Mouse (Mus musculus) heart, adult 18-20 months (tissue): ENCODE measurements around the gene Sult2b1. TPM values are rescaled to one million over a fixed set of nuclear protein-coding genes. Genes with fewer than 3 reads are reported as not detected.

ENCODE experiments used
- DNase-seq, 2 experiments: peaks; one replicate each; pipeline ENCODE4 v3.0.0; 2021 to 2022; ENCODE audit warnings: mixed read lengths in 1 of 2
- total RNA-seq, 2 experiments: library from RNA; stranded (reverse); gene quantifications; 2 replicates each; pipeline ENCODE4 v1.2.3; 2021

Sult2b1 gene
- total RNA-seq, 2 experiments from 2014 or later: not detected

DNA sequence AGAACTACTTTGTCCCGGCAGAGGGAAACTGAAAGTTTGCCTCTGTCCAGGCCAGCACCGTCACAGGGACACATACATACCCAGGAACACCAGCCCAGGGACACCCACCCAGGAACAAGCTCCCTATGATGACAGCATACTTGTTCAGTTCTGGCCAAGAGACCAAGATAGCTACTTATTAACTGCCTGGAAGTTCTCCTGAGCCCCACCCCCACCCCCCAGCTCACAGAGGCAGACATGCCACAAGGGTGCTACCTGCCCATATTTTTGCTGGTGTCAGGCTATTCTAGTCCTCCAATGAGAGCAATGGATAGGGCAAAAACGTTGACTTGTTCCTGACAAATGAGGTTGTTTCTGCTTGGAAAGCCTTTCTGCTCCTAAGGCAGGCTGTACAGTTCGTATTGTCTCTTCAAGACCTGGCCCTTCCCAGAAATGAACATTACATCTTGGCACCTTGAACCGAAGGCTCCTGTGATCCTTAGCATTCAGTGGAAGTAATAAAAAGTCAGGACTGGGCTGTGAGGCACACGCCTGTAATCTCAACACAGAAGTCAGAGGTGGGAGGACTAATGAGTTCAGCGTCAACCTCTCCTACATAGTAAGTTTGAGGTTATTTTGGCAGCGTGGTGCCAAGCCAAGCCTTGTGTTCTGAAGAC, 13.9 kb downstream of the Sult2b1 start:
- no peak for DNase-seq

DNA sequence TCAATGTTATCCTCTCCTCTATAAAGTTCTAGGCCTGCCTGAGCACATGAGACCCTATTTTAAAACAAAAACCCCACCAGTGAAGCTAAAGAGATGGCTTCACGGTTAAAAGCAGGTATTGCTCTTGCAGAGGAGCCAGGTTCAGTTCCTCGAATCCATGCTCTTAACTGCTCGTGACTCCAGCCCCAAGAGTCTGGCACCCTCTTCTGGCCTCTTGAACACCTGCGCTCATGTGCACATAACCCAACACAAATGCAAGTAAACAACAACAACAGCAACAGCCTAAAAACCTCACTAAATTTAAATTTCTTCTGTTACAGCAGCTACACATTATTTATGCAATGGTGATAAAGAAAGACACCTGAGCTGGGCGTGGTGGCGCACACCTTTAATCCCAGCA, 17.0 kb downstream of the Sult2b1 start:
- no peak for DNase-seq

DNA sequence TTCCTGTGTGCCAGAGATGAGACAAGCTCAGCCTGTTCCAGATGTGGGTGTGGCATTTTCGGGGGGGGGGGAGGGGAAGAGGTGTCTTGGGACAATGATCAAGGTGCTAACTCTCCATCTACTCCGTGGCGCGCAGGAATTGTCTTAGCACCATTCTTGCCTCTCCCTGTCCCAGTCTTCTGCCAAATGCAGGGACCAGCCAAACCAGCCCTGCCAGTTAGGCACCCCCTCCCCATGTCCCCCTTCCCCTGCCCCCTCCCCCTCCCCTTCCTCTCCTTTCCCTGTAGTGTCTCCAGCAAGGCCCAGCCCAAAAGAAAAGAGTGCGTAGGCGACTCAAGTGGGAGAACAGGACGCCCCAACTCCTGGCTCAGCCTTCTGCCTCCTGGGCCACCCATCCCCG, 17.7 kb downstream of the Sult2b1 start:
- DNase-seq: no peak

DNA sequence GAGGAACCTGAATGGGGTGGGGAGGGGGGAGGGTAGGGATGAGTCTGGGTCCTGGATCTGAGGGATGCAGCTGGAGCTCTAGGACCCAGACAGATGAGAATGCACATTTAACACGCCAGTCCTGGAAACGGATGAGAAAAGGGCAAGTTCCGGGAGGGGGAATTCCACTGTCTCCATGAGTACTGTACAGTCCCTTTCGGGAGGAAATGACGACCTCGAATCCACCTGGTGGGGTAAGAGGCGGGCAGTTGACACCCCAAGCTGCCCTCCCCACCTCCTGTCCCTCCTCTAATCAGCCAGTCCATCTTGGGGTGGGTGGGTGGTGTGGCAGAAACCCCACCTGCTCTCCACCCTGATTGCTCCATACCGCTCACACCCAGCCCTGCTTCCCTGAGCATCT, 18.5 kb downstream of the Sult2b1 start:
- no peak for DNase-seq

DNA sequence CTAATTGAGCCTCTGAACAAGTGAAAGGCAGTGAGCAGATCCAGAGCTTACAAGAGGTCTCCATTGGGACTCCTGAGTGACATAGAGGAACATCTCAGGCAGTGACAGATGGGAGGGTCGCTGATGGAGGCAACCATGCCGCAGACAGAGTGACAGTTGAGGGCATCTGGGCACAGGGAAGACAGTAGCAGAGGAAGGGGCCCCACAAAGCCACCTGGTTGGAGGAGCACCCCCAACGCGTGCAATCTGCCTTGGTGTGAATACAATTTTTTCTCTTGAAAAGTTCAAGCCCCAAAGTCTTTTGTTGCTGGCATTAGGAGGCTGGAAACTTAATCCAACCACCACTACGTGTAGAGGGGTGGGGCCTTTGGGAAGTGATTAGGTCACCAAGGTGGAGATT, 24.3 kb downstream of the Sult2b1 start:
- DNase-seq: no peak

DNA sequence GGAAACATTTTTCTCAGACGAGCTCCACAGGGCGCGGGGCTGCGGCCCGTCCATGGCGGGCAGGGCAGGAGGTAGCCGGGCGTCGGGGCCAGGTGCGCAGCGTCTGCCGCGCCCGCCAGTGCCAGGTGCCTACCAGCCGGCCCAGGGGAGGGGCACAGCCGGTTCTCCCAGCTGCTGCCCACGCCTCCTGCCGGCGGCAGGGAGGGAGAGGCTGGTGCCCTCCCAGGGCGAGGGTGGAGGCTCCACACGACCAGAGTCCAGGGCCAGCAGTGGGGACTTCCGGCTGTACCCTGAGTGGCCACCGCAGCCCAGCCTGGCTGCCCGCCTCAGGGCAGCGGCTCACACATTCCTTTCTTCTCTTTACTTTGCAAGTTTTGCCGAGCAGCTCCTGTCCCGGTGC, 25.1 kb downstream of the Sult2b1 start:
- no peak for DNase-seq

DNA sequence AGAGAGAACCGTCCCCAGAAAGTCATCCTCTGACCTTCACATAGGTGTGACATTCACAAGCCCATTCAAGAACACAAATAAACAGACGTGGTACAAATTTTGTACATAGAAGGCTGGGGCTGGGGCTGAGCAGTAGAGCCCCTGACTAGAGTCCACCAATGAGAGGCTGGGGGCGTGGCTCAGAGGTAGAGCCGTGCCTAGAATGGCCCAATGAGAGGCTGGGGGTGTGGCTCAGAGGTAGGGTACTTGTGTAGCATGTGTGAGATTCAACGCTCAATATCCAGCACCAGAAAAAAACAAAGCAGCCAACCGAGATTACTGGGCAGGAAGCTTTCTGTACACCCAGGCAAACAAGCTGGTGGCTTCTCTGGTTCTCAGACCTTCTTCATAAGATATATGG, 28.8 kb downstream of the Sult2b1 start:
- no peak for DNase-seq

DNA sequence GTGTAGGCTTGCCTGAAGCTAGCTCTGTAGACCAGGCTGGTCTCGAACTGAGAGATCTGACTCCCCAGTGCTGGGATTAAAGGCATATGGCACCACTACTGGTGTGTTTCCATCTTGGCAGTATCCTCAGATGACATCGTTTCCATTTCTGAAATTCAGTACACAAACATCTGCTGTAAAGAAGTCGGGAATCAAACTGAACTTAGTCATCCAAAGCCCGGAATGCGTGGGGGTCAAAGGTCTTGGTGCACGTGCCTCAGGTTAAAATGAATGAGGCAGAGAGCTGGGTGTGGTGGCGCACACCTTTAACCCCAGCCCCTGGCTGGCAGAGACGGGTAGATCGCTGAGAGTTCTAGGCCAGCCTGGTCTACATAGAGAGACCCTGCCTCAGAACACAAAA, 34.3 kb downstream of the Sult2b1 start:
- DNase-seq: no peak

DNA sequence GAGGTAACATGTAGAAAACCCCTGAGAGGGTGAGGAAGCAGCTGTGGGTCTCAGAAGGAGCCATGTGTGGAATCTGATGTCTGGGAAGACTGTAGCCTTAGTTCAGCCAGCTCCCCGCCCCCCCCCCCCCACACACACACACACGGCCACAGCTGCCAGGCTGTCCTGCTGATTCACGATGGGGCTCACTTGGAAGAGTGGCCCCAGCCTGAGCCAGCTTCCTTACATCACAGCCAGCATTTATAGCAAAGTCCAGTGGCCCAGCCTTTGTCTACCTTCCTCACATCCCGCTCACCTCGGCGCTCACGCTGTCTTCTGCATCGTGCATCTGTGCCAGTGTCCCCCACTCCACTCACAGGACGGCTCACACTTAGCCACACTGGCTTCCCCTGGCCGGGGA, 35.1 kb downstream of the Sult2b1 start:
- no peak for DNase-seq

DNA sequence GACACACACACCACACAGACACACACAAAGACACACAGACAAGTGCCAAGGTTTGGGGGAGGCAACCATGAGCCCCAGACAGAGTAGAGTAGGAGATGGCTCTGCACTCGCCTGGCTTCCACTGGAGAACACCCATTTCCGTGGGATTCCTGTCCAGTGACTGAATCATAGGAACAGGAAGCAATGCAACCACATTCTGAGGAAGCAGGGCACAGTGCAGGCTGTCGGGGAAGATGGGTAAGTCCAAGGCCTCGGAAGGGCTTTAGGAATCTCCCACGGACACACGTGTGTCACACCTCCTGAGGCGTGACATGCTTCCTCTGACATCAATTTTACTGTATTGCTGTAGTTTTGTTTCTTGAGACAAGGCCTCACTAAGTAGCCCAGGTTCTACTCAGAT, 36.4 kb downstream of the Sult2b1 start:
- DNase-seq: no peak

DNA sequence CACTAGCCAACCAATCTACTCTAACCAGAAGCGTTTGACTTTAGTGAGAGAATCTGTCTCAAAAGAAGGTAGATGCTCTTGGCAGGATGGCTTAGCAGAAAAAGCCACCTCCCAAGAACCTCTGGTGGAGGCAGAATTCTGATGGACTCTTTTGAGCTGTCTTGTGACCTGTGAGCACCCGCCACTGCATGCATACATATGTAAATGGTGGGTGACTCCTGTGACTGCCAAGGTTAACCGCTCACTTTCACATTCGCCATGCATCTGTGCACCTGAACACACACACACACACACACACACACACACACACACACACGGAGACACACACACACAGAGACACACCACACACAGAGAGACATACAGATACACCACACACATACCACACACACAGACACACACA, 37.0 kb downstream of the Sult2b1 start:
- DNase-seq: no peak

DNA sequence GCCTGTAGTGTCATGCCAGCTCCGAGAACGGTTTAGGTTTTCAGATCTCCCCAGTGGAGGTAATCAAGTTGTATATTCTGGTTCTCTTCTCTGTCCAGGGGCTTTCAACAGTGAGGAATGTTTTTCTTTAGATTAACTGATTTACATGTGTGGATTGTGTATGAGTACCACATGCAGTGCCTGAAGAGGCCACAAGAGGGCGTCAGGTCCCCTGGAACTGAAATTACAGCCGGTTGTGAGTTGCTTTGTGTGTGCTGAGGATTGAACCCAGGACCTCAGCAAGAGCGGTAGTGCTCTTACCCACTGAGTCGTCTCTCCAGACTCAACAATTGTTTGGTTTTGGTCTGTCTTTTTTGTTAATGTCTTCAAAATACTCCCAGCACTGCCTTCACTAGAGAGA, 38.0 kb downstream of the Sult2b1 start:
- DNase-seq: no peak

DNA sequence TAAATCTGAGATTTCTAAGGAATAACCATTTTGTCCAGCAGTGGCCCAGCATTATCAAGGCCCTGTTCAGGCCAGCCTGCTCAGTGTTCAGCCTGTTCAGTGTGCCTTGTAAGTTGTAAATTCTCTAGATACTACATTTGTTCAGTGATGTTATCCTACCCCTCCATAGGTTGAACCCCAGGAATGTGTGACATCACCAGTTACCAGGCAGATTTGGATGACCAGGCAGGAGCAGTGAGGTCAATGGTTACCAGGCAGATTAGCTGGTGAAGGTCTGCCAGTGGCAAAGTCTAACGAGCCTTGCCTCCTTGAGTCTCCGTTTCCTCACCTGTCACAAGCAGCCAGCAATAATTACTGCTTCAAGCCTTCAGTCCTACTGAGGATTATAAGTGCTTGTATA, 40.1 kb downstream of the Sult2b1 start:
- DNase-seq: peak; percentile 53 to 58

DNA sequence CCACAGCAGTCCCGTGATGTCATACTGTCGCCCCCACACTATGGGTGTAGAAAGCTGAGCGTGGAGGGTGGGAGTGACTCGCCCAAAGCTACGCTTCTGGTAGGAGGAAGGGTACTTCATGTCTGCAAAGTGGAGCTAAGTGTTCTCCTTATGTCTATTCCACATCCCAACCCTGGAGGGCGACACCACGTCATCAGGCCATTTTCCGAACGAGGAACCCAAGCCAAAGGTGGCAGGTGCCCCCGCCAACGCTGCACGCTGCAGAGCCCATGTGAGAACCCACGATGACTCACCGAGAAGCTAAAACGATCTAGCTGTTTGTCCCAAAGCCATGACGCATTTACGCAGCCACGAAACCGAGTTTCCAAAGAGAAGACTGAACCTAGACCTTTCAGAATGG, 42.1 kb downstream of the Sult2b1 start:
- DNase-seq: no peak

DNA sequence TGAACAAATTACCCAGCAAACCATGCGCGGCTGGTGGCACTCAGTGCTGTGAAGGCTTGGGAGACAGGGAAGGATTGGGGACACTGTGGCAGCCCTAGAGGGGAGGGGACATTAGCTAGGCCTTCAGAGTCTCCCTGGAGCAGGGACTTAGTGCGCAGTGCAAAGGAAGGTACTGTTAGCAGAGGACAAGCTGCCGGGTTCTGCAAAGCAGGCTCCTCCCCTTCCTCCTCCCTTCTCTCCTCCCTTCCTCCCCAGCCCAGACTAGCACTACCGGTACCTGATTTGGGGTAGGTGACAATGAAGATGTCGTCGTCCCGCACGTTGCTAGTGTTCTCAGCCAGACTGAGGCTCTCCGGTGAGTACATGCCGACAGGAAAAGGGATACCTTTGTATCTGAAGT, 42.7 kb downstream of the Sult2b1 start:
- no peak for DNase-seq

DNA sequence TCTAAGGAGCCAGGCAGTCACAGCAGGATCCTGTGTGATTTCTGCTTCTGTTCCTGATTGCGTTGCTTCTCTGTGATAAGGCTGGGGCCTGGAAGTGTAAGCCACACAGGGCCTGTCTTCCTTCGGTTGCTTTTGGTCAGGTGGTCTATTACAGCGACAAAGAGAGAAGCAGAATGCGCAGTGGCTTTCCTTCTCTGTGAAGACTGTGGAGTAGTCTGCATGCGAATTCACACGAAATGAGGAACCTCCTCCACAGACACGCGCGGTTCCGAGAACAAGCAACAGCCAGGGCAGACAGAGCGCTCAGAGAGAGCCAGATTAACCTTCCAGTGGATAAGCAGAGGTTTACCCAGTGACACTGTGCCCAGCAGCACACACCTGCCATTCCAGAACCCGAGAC, 43.2 kb downstream of the Sult2b1 start:
- DNase-seq: no peak

DNA sequence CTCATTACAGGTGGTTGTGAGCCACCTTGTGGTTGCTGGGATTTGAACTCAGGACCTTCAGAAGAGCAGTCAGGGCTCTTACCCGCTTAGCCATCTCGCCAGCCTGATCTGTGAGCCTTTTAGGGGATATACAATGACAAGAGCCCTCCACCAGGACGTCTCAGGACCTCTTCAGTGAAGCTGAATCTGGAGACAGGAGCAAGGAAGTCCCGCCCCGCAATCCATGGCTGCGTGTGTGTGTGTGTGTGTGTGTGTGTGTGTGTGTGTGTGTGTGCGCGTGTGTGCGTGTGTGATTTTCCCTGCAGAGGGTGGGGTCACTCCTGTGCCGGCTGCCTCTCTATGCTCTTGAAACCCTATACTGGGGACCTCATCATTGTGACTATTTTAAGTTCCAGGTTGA, 44.6 kb downstream of the Sult2b1 start:
- DNase-seq: no peak

DNA sequence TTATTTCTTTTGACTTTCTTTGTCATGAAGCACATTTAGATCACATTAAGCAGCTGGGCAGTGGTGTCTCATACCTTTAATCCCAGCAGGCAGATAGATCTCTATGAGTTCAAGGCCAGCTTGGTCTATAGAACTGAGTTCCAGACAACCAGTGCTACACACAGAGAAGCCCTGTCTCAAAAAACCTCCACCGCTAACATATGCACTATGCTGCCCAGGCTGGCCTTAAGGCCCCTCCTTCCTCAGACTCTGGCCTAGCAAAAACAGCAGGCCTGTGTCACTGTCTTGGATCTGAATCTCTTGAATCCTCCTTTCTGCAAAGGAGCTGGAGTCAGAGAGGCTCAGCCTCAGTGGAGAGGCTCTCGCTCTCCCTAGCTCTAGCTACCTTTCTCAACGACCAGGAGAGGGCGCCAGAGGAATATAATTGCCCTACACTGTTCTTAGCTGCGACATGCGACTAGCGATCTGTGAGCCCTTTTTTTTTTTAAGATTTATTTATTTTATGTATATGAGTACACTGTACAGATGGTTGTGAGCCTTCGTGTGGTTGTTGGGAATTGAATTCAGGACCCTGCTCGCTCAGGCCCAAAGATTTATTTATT, 45.2 kb downstream of the Sult2b1 start:
- DNase-seq: peak; percentile 81 to 93

DNA sequence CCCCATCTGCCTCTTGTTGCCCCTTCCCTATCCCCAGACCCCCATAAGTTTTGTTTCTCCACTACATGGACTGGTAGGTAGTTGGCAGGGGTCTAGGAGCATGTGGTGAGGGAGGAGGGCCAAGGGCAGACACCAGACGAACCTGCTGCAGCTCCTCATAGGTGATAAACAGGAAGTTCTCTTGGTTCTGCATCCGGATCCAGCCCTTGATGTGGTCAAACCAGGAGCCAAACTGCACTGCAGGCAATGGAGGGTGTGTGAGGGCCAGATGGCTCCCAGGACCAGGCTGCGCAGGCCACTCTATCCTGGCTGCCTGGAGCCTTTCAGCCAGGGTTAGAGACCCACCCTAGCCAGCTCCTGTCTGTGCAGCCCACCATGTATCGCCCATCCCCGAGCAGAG, 51.0 kb downstream of the Sult2b1 start:
- peak in 1 of 2 experiments; percentile 12 for DNase-seq

DNA sequence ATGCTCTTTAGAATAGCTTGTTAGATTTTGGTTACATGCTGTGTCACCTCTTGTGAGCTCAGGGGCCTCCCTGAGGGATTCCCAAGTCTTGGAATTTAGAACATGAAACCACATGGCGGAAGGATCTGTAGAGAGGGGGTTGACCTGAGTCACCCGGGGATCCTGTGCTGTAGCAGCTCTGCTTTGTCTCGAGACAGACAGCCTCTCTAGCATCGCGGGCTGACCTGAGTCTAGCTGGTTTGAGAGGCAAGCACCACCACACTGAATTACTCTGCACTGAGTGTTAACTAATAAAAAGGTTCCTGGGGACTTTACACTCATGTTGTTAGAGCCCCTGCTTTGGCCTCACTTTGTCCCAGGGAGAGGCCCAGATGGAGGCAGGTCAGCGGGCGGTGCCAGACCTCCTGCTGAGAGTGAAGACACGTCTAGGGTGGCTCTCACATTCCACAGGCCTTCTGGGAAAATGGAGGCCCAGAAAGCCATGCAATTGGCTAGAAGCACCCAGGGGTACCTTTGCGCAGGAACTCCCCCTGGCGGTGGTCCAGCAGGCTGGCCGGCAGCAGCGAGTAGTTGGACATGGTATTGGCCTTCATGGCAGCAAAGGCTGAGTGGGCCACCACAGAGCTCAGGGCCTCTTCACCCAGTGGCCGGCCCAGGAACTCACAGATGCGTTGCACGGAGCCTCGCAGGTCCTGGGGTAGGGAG, 53.6 kb downstream of the Sult2b1 start:
- DNase-seq: peak; percentile 11 to 15

DNA sequence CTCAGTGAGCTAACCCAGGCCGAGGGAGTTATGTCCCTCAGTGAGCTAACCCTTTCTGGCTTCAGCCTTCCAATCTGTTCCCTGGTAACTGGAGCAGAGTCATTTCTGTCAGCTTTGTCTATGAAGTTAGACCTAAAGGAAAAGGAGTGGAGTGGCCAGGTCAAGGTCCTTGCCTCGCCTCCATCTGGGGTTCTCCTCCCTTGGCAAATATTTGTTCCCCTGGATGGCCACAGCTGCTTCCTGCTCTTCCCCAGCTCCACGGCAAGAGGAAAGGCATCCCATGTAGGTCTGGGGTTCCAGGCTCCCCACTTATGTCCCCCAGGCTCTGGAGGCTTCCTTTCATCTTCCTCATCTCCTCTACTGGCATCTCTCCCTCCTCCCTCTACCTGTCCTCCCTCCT, 56.8 kb downstream of the Sult2b1 start:
- no peak for DNase-seq

DNA sequence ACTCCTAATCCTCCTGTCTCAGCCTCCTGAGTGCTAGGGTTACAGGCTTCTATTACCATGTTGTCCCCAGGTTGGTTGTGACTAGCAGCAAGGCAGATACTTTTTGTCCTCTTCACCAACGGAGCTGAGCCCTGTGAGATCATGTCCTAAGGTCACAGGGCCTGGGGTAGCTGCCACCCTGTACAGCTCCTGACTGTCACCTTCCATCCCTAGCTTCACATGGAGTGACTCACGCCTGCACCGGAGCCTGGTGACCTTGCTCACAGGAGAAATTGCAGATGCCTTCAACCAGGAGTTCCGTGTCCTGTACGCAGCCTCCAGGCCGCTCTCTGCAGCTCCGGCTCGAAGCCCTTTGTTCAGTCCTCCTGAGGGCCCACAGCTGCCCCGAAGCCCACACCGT, 58.0 kb downstream of the Sult2b1 start:
- no peak for DNase-seq

DNA sequence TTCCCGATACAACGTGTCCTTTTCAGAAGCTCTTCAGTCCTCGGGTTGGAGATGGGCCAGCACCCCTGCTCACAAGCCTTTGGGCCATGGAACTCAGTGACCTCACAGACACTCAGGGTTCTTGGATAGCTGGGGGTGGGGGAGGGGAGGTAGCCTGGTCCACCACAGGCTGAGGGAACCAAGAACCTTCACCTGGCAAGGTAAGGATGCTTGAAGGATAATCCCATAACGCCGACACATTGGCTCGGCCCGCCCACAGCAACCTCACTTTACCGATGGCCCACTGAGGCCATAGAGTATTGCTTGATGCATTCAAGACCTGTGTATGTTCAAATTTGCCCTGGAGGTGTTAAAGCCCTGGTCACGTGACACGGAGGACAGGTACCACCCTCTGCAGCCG, 58.8 kb downstream of the Sult2b1 start, which contains the start of gene Spaca4:
TSS of gene Spaca4 (minus strand) at position 101 of the 400 bp plus-strand sequence.
- no peak for DNase-seq

DNA sequence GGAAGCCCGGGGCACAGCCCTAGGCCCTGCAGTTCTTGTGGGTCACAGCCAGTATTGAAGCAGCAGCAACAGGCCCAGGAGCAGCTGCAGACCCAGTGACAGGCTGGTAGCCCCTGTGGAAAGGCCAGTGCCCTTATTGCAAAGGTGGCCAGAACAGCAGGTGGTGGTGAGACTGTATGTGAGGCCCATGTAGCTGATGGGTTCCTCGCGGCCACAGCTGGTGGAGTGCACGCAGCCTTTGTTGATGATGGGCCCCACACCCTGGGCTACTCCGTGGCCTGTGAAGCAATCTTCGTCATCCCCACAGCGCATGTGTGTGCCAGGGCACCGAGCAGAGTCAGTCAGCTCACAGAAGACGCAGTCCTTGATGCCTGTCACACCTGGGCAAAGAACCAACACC, 59.3 kb downstream of the Sult2b1 start:
- DNase-seq: no peak
